9 mouse cellular contexts compared by ENCODE assay signal in the genomic region with DNA sequence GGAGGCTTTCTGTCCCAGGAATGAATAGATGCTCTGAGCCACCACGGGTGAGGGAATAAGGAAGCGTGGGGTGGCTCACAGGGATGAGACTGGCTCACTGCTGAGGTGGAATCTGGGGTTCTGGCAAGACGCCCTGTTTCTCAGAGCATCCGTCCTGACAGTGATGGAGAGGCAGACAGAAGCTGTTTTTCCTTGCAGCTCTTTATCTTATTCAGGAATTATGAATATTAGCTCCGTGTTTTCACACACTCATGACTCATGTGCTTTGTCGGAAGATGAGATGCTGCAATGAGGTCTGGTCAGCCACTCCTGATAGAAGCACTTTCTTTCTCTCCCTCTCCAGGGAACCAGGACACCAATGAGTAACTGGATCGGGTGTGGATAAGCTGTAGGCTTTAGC.
DNase-seq lines count a peak whose midpoint lies in the region; ATAC-seq and TF ChIP-seq lines count a peak whose summit lies in the region.
"Had no signal": no experiment of that assay in that cellular context is flagged by ENCODE, and none has a peak within 500 bp of the region (broad histone marks: within the 10 kb centered on the region; RNA-seq: fewer than 3 reads in every experiment).

No protein-coding gene starts in this region.

- TF ChIP-seq POLR2A in cerebellum, adult 2 months (IDR thresholded peaks at IDR 0.05; ENCODE audit: borderline replicate concordance, insufficient read depth, low read length): no peak

- 0 out of 2 replicates have a peak, but pooled peaks cover 3% of the 10 kb centered on the region for H3K9me3 ChIP-seq in heart, embryonic 12.5 days (replicated peaks)
- H3K9me3 ChIP-seq in heart, embryonic 11.5 days (replicated peaks; ENCODE audit: control insufficient read depth, low read length): no peaks in the 10 kb centered on the region

- H3K36me3 ChIP-seq in heart, embryonic 12.5 days: peaks cover 22% of the 10 kb centered on the region
- H3K36me3 ChIP-seq in heart, embryonic 11.5 days (ENCODE audit: control insufficient read depth, insufficient read depth, low read length): peaks cover 5% of the 10 kb centered on the region; the same call in 1 of the 2 replicates

- no peak for TF ChIP-seq CTCF in cerebellum, adult 2 months (IDR thresholded peaks at IDR 0.05; ENCODE audit: borderline replicate concordance, insufficient read depth, low read depth, low read length)

- 60% methylated on average over 7 of the region's 7 CpGs for WGBS in heart, embryonic 12.5 days
- 69% methylated on average over 7 of the region's 7 CpGs for WGBS in heart, embryonic 11.5 days (ENCODE audit: insufficient replicate concordance)
- 18% methylated on average over 7 of the region's 7 CpGs for WGBS in cerebellum, adult 2 months

- no peaks in the 10 kb centered on the region for H3K27me3 ChIP-seq in heart, embryonic 12.5 days (replicated peaks)
- H3K27me3 ChIP-seq in heart, embryonic 11.5 days (ENCODE audit: control insufficient read depth, insufficient read depth, low read length): no peaks in the 10 kb centered on the region
- no peaks in the 10 kb centered on the region for H3K27me3 ChIP-seq in cerebellum, adult 2 months (ENCODE audit: control insufficient read depth, insufficient read depth, low read length)

- H3K4me2 ChIP-seq in heart, embryonic 12.5 days: no peak overlapping the region
- H3K4me2 ChIP-seq in heart, embryonic 11.5 days: no peak overlapping the region

- no peak for ATAC-seq in heart, embryonic 12.5 days (ENCODE audit: insufficient number of reproducible peaks, low FRiP score)
- no peak for ATAC-seq in heart, embryonic 11.5 days (replicated peaks; ENCODE audit: insufficient number of reproducible peaks, low FRiP score, low TSS enrichment)
- ATAC-seq in inflammation-experienced regulatory T-cells, adult 6 months: no peak
- ATAC-seq in monocyte, adult 5-6 weeks (replicated peaks; ENCODE audit: insufficient number of reproducible peaks, low FRiP score, low TSS enrichment, poor library complexity, severe bottlenecking): no peak

- H3K9ac ChIP-seq in heart, embryonic 12.5 days: no peak overlapping the region
- no peak overlapping the region for H3K9ac ChIP-seq in heart, embryonic 11.5 days (ENCODE audit: low read depth, low read length)

- H3K27ac ChIP-seq in heart, embryonic 12.5 days (ENCODE audit: poor library complexity, severe bottlenecking): peak overlapping the region; percentile 45; the same call in 1 of the 2 replicates
- no peak overlapping the region for H3K27ac ChIP-seq in heart, embryonic 11.5 days (ENCODE audit: low read depth, low read length)
- peak overlapping the region; percentile 20 for H3K27ac ChIP-seq in cerebellum, adult 2 months (ENCODE audit: insufficient read depth, low read length)

- H3K4me1 ChIP-seq in heart, embryonic 12.5 days (replicated peaks): peaks cover 39% of the 10 kb centered on the region
- H3K4me1 ChIP-seq in heart, embryonic 11.5 days (ENCODE audit: control insufficient read depth, insufficient read depth, low read length): peaks cover 11% of the 10 kb centered on the region; the same call in 1 of the 2 replicates
- peaks cover 17% of the 10 kb centered on the region for H3K4me1 ChIP-seq in cerebellum, adult 2 months (ENCODE audit: control insufficient read depth, insufficient read depth, low read length)

- no peak overlapping the region for H3K4me3 ChIP-seq in heart, embryonic 12.5 days
- H3K4me3 ChIP-seq in heart, embryonic 11.5 days (ENCODE audit: low read depth, low read length): no peak overlapping the region
- H3K4me3 ChIP-seq in cerebellum, adult 2 months (replicated peaks; ENCODE audit: insufficient read depth, low read depth, low read length): no peak overlapping the region

- DNase-seq in MN1 (ENCODE audit: low spot score): peak; percentile 52
- DNase-seq in cerebellum, adult 2 months: peak; percentile 61 to 62
- DNase-seq in layer of hippocampus, postnatal 36 days: peak; percentile 74 to 78
- no peak for DNase-seq in thymus, postnatal 36 days
- DNase-seq: lung, postnatal 4 days had no signal

Comparison
In these comparisons a context has a peak if more than half of its experiments do, and no peak if none do; other contexts are left out.
1. DNase-seq: peak in MN1 (single experiment), cerebellum, adult 2 months (2 of 2) and layer of hippocampus, postnatal 36 days (2 of 2); none in thymus, postnatal 36 days (0 of 2).